Mouse (Mus musculus) neural tube, embryonic 11.5 days (tissue): ENCODE data around the gene Zfp592. TPM values are rescaled to one million over a fixed set of nuclear protein-coding genes. Genes with fewer than 3 reads are reported as not detected.

Experiments
- ATAC-seq: fragments of 200-750 bp; cut with Nextera tagmentation; 2 replicates; pipeline ENCODE4 v1.8.0; 2017; ENCODE audit warnings: moderate number of reproducible peaks, mild to moderate bottlenecking, moderate TSS enrichment, moderate library complexity; ENCODE audit not compliant: insufficient read depth, low FRiP score, low TSS enrichment
- DNase-seq: peaks from one replicate; pipeline ENCODE4 v3.0.0-alpha.2; 2015; ENCODE audit warnings: low spot score
- H3K27ac ChIP-seq: fragments of 300-500 bp; sonication (generic); 2 replicates; pipeline ENCODE4 v1.5.1; 2014; ENCODE audit warnings: low read depth, mild to moderate bottlenecking, low read length
- H3K27me3 ChIP-seq: fragments of 300-500 bp; sonication (generic); 2 replicates; pipeline ENCODE4 v1.6.1; 2014; ENCODE audit warnings: mild to moderate bottlenecking, low read length, mixed read lengths; ENCODE audit not compliant: control insufficient read depth, insufficient read depth
- H3K36me3 ChIP-seq: fragments of 300-500 bp; sonication (generic); 2 replicates; pipeline ENCODE4 v1.6.1; 2014; ENCODE audit warnings: mild to moderate bottlenecking, low read length, moderate library complexity, mixed read lengths; ENCODE audit not compliant: control insufficient read depth, insufficient read depth
- H3K4me1 ChIP-seq: fragments of 300-500 bp; sonication (generic); 2 replicates; pipeline ENCODE4 v1.6.1; 2014; ENCODE audit warnings: low read length, mixed read lengths; ENCODE audit not compliant: control insufficient read depth, insufficient read depth
- H3K4me2 ChIP-seq: fragments of 300-500 bp; sonication (generic); 2 replicates; pipeline ENCODE4 v1.6.1; 2014; ENCODE audit warnings: low read depth, mild to moderate bottlenecking, moderate library complexity
- H3K4me3 ChIP-seq: fragments of 300-500 bp; sonication (generic); 2 replicates; pipeline ENCODE4 v1.5.1; 2014; ENCODE audit warnings: low read depth, low read length
- H3K9ac ChIP-seq: fragments of 300-500 bp; sonication (generic); 2 replicates; pipeline ENCODE4 v1.6.1; 2014; ENCODE audit warnings: mild to moderate bottlenecking, low read length
- H3K9me3 ChIP-seq: fragments of 300-500 bp; sonication (generic); 2 replicates; pipeline ENCODE4 v1.6.1; 2016; ENCODE audit warnings: low read length; ENCODE audit not compliant: control insufficient read depth
- WGBS: fragments of 180-500 bp; shearing (Covaris S2); extraction: QIAGEN DNeasy Blood & Tissue Kit; methylation state at CpG from one replicate; pipeline ENCODE4 v1.1.7; 2014; 5-methylcytosine and 5-hydroxymethylcytosine counted together
- polyA plus RNA-seq: library from polyadenylated mRNA; unstranded; fragments of >200 nt; fragmentation: Nextera tagmentation; extraction: Ambion mirVana; gene quantifications from 2 replicates; pipeline ENCODE4 v1.2.1, GENCODE M21; 2014

The Zfp592 gene
- polyA plus RNA-seq, 1 experiment from 2014 or later, result 16.2 TPM

DNA sequence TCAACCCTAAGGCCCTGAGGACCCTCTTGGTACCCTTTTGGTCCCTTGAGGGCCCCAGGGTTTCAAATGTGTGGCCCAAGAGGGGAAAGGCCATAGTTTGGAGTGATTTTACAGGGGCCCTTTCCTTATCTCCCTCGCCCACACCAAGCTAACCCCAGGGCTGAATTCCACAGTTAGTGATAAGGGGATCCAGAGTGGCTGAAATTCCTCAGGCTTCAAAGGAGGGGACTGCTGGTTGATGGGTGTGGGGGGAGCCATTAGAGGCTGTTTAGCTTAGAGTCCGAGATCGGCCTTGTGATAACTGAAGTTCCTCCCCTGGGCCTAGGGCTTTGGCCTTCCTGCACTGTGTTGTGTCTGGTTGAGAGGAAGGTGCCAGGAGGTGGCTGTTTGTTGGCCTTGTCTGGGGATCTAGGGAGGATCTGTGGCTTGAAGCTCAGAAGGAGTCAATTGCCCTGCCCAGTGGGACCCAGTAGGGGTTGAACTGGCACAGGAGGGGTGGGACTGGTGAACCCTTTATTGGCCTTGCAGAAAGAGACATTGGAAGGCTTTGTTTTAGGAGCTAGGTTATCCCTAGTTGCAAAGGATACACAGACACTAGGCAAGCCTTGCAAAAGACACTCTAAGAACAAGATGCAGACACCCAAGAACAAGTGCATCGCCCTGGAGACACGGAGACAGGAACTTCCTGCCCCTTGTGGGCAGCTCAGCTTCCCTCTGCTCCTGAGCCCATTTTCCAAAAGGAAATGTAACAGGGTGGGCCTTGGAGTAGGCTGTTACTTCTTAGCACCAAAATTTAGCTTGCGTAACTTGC is 64.6 kb downstream of the Zfp592 start:
- H3K36me3 ChIP-seq, result no peaks in the 10 kb centered on the region
- WGBS, result 72% methylated on average over 6 of the region's 6 CpGs
- H3K4me2 ChIP-seq, result no peak overlapping the region
- no peaks in the 10 kb centered on the region for H3K9me3 ChIP-seq
- no peak overlapping the region for H3K4me3 ChIP-seq
- no peaks in the 10 kb centered on the region for H3K27me3 ChIP-seq
- ATAC-seq (no peak), DNase-seq (no peak)
- no peak overlapping the region for H3K27ac ChIP-seq
- no peak overlapping the region for H3K9ac ChIP-seq
- peaks cover 2% of the 10 kb centered on the region; the same call in 1 of the 2 replicates for H3K4me1 ChIP-seq

DNA sequence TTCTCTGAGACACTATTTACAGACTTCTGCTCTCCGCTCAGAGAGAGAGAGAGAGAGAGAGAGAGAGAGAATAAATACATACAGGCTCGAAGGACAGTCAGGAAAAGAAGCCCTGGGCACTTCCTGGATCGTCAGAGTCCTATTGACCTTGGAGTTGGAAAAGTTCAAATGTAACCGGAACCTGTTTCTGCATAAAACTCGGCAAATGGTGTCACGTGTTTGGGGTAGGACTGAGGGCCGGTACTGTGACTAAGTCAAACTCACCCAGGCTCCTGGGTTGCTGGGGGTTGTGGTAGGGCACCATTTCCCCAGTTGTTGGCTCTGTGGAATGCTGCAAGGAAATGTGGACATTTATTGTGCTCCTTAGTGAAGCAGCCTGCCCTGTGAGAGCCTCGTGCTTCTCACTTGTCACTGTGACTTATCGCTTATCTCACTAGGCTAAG is 65.3 kb downstream of the Zfp592 start:
- H3K27ac ChIP-seq, result no peak overlapping the region
- no peaks in the 10 kb centered on the region for H3K9me3 ChIP-seq
- no peaks in the 10 kb centered on the region for H3K27me3 ChIP-seq
- no peak overlapping the region for H3K4me3 ChIP-seq
- no peak for ATAC-seq
- no peak overlapping the region for H3K4me2 ChIP-seq
- H3K36me3 ChIP-seq, result no peaks in the 10 kb centered on the region
- WGBS, result 56% methylated on average over 9 of the region's 9 CpGs
- no peak for DNase-seq
- H3K4me1 ChIP-seq, result peaks cover 2% of the 10 kb centered on the region; the same call in 1 of the 2 replicates
- no peak overlapping the region for H3K9ac ChIP-seq

DNA sequence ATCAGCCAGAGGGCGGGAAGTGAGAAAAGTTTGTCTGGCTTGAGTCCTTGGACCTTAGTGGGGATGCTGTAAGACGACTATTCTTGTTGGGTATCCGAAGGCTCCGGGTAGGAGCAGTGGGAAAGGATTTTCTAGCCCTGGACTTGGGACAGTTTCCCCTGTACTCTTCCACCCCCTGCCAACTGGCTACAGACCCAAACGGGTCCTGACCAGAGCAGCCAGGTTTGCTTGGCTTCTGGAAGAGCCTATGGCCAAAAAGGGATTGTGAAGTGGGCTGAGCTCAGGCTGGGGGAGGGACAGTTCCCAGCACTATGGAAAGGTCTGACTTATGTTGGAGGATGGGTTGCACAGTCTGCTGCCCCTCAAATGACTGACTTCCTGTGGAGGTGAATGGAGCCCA is 65.9 kb downstream of the Zfp592 start:
- H3K27ac ChIP-seq, result no peak overlapping the region
- WGBS, result 82% methylated on average over 5 of the region's 5 CpGs

DNA sequence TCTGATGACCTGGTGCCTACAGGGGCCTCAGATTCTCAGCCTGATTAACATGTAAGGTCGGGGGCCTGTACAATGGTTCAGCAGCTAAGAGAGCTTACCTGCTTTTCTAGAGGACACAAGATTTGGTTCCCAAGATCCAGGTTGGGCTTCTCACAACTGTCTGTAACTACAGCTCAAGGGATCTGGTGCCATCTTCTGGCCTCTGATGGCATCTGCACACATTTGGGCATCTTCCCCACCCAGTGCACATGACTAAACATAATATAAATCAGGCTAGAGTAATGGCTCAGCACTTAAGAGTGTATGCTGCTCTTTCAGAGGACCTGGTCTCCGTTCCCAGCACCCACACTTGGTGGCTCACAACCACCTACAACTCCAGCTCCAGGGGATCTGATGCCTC is 67.4 kb downstream of the Zfp592 start:
- WGBS, result 84% methylated on average over 2 of the region's 2 CpGs
- no peak overlapping the region for H3K4me3 ChIP-seq
- H3K27me3 ChIP-seq, result no peaks in the 10 kb centered on the region
- no peak for ATAC-seq
- no peaks in the 10 kb centered on the region for H3K36me3 ChIP-seq
- no peak for DNase-seq
- H3K9ac ChIP-seq, result no peak overlapping the region
- H3K4me1 ChIP-seq, result peaks cover 2% of the 10 kb centered on the region; the same call in 1 of the 2 replicates
- H3K27ac ChIP-seq, result no peak overlapping the region
- no peaks in the 10 kb centered on the region for H3K9me3 ChIP-seq
- H3K4me2 ChIP-seq, result no peak overlapping the region

More for the DNA sequence above, 65.9 kb downstream of the Zfp592 start:
- H3K9ac ChIP-seq, result no peak overlapping the region
- no peaks in the 10 kb centered on the region for H3K36me3 ChIP-seq
- no peaks in the 10 kb centered on the region for H3K9me3 ChIP-seq
- no peak for DNase-seq
- no peaks in the 10 kb centered on the region for H3K27me3 ChIP-seq
- ATAC-seq, result no peak
- no peak overlapping the region for H3K4me3 ChIP-seq
- peaks cover 2% of the 10 kb centered on the region; the same call in 1 of the 2 replicates for H3K4me1 ChIP-seq
- no peak overlapping the region for H3K4me2 ChIP-seq

DNA sequence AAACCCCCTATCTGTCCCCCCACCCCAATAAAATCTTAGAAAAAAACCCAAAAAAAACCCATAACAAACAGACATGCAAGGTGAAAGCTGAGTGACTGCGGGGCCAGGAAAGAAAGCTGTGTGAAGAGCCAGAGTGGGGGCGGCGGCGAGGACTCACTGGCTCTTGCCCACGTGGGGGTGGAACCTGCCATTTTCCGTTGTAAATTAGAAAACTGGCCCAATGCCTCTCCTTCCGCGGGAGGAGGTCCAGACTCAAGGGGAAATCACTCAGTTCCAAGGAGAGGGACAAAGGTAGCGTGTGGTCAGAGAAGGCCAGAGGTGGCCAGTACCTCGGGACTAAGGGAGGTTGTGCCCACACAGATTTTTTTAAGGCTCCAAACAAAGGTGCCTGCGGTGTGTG is 68.5 kb downstream of the Zfp592 start:
- DNase-seq (no peak), ATAC-seq (no peak)
- H3K4me2 ChIP-seq, result no peak overlapping the region
- H3K36me3 ChIP-seq, result no peaks in the 10 kb centered on the region
- WGBS, result 87% methylated on average over 11 of the region's 11 CpGs
- no peak overlapping the region for H3K4me3 ChIP-seq
- H3K9ac ChIP-seq, result no peak overlapping the region
- no peaks in the 10 kb centered on the region for H3K27me3 ChIP-seq
- no peak overlapping the region for H3K27ac ChIP-seq
- peaks cover 6% of the 10 kb centered on the region for H3K4me1 ChIP-seq
- no peaks in the 10 kb centered on the region for H3K9me3 ChIP-seq

DNA sequence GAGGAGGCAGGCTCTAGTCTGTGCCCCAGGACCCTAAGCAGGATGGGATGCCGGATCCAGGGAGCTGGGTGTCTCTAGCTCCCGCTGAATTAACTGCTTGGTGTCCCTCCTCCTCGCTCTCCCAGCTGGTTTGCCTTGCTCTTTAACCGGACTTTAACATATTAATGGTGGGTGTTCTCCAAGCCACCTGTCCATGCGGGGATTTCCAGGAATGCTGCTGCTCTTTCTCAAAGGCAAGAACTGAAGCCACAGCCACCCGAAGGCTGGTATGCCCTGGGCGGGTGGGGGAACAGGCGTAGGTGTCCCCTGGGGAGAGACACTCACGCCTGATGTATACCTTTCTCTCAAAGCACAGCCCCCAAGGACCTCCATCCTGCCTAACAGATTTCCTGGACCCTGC is 69.9 kb downstream of the Zfp592 start:
- H3K4me3 ChIP-seq, result no peak overlapping the region
- no peaks in the 10 kb centered on the region for H3K27me3 ChIP-seq
- H3K9me3 ChIP-seq, result no peaks in the 10 kb centered on the region
- no peak overlapping the region for H3K27ac ChIP-seq
- DNase-seq, result no peak
- no peak overlapping the region for H3K9ac ChIP-seq
- H3K4me1 ChIP-seq, result peaks cover 6% of the 10 kb centered on the region
- WGBS, result 68% methylated on average over 9 of the region's 9 CpGs
- H3K4me2 ChIP-seq, result no peak overlapping the region
- ATAC-seq, result no peak
- H3K36me3 ChIP-seq, result no peaks in the 10 kb centered on the region

DNA sequence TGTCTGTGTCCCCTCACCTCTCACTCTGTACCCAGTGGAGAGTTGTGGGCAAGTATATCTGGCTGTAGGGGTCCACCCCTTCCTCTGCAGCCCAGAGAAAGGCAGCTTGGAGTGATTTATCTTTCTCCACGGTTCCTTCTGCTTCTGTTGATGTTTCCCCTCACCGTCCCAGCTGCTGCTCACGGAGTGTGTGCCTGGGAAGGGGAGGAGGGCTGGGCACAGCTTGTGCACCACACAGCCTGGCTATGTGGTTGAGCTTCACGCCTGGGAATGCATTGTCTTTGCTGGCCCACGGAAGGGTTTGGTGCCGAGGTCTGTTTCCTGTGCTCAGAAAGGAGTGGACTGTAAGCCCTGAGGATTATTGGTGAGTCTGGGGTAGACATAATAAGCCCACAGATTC is 73.2 kb downstream of the Zfp592 start:
- H3K4me1 ChIP-seq, result peaks cover 4% of the 10 kb centered on the region; the same call in 1 of the 2 replicates
- WGBS, result 30% methylated on average over 6 of the region's 6 CpGs
- H3K27ac ChIP-seq, result no peak overlapping the region
- H3K27me3 ChIP-seq, result no peaks in the 10 kb centered on the region
- no peak overlapping the region for H3K9ac ChIP-seq
- no peak overlapping the region for H3K4me2 ChIP-seq
- no peak overlapping the region for H3K4me3 ChIP-seq
- DNase-seq, result peak; percentile 13
- no peaks in the 10 kb centered on the region for H3K9me3 ChIP-seq
- no peak for ATAC-seq
- H3K36me3 ChIP-seq, result no peaks in the 10 kb centered on the region

DNA sequence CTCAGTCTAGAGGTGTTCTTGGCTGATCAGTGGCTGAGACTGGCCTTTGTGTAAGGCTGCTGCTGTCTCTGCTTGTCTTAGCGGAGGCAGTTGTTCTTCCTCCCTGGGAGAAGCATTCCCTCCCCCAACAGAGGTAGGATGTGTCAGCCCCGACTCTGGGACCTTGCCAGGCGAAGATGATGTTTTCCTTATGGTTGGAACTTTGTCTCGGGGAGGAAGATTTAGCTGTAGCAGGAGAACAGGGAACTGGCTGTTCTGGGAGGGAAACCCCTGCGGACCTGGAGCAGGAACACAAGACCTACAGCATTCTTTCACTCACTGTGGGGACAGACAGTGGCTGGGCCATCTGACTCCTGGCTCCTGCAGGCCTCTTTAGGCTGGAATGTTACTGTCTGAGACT is 79.0 kb downstream of the Zfp592 start:
- H3K4me3 ChIP-seq, result no peak overlapping the region
- no peak overlapping the region for H3K9ac ChIP-seq
- DNase-seq (peak; percentile 9), ATAC-seq (no peak)
- H3K4me2 ChIP-seq, result no peak overlapping the region
- no peaks in the 10 kb centered on the region for H3K9me3 ChIP-seq
- H3K27ac ChIP-seq, result no peak overlapping the region
- 53% methylated on average over 5 of the region's 5 CpGs for WGBS
- no peaks in the 10 kb centered on the region for H3K27me3 ChIP-seq
- no peaks in the 10 kb centered on the region for H3K36me3 ChIP-seq
- H3K4me1 ChIP-seq, result no peaks in the 10 kb centered on the region

DNA sequence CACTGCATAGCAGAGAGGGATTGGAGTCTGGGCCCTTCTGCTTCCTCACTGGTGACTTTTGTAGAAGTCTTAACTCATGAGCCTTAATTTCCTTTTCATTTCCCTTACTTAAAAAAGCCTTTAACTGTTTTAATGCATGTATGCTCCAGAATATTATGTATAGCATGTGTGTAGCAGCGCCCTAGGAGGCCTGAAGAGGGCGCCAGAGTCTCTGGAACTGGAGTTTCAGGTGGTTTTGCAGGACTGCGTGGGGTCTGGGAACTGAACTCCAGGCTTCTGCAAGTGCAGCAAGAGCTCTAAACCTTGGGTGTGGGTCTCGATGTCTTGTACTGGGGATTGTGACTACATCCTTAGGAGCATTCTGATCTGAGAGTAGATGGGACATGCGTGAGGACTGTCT is 79.8 kb downstream of the Zfp592 start:
- H3K27me3 ChIP-seq, result no peaks in the 10 kb centered on the region
- H3K9me3 ChIP-seq, result no peaks in the 10 kb centered on the region
- H3K4me3 ChIP-seq, result no peak overlapping the region
- no peak overlapping the region for H3K4me2 ChIP-seq
- 84% methylated on average over 5 of the region's 5 CpGs for WGBS
- DNase-seq (peak; percentile 9), ATAC-seq (no peak)
- H3K27ac ChIP-seq, result no peak overlapping the region
- no peaks in the 10 kb centered on the region for H3K36me3 ChIP-seq
- no peaks in the 10 kb centered on the region for H3K4me1 ChIP-seq
- no peak overlapping the region for H3K9ac ChIP-seq
